Mouse (Mus musculus) frontal cortex, postnatal 14 days (tissue): ENCODE measurements around the gene Map7d2.

Experiments used
- DNase-seq, 2 experiments: peaks; one replicate each; pipeline ENCODE4 v3.0.0; 2022; ENCODE audit warnings: low spot score in 2 of 2

The Map7d2 gene

GRCm38 (mm10) chrX:159509847-159510715, 95.7 kb downstream of the Map7d2 start:
- DNase-seq = no peak

DNA sequence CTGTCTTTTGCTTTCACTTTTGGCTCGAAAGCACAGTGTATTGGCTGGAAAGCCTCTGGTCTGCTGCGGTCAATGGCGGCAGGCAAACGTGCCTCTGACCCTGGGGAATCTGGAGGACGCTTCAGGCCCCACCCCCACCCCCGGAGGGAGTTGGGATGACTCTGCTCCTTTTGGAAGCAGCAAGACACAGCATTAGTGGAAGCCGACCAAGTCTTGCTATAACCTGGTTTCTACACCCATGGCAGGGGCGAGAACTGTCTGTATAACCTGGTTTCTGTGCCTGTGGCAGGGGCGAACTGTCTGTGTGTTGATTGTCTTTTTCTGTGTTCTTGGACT, 96.3 kb downstream of the Map7d2 start:
- no peak for DNase-seq

DNA sequence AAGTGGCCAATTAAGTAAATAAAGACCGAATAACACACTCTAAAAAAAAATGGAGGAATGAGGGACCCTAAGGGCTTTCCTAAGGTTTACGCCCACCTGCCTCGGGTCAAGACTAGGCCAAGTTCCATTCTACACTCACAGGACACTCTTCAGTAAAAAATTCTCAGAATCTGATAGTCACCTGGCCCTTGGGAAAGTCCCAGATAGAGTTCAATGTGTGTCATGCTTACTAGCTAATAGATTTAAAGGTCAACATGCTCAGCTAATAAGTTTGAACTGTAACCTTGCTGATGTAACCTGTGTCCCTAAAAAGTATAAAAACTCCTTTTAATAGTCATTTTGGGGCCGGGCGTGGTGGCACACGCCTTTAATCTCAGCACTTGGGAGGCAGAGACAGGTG, 101.2 kb downstream of the Map7d2 start:
- no peak for DNase-seq

DNA sequence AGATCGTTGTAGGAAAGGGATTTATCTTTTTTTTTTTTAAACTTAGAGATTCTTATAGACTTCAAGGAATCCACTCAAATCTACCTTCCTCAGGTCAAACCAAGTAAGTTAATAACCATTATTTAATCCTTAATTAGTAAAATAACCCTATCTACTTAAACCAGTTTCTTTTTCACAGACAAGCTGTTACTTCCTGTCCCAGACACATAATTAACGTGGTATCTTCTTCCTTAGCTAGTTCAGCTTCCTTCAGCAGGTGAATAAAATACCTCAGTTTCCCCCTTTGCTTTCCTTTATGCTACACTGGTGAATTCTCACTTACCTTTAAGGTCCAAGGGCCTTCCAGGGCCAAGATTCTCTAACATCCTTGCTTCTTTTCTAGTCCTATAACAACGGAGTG, 107.4 kb downstream of the Map7d2 start:
- DNase-seq = no peak

DNA sequence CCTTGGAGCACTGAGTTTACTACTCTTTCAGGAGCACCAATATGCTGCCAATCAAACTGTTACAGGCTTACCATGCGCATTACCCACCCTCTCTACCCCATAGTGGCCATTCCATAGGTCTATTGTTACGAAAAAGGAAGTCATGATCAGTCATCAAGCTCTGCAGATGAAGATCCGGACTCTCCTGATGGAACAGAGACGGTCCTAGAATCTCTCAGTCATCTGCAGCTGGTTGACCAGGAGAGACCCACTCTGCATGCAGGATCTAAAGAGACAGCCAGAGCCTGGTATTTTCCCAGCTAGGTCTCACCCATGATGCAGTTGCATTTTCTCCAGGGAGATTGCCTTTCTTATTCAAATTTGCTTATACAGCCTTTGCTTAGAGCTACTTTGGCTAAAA, 108.3 kb downstream of the Map7d2 start:
- no peak for DNase-seq

- no peak for DNase-seq
These were observed 112.0 kb downstream of the Map7d2 start, which contains the start of gene Bclaf3 for GRCm38 (mm10) chrX:159526388-159526787. Bclaf3 (plus strand) TSS chrX:159526688.

- peak; percentile 92 to 94 for DNase-seq
These were observed 118.0 kb downstream of the Map7d2 start for GRCm38 (mm10) chrX:159532427-159532810.

GRCm38 (mm10) chrX:159532811-159533462, 118.6 kb downstream of the Map7d2 start:
- no peak for DNase-seq

- no peak for DNase-seq
These were observed 127.6 kb downstream of the Map7d2 start for GRCm38 (mm10) chrX:159541936-159542335.

DNA sequence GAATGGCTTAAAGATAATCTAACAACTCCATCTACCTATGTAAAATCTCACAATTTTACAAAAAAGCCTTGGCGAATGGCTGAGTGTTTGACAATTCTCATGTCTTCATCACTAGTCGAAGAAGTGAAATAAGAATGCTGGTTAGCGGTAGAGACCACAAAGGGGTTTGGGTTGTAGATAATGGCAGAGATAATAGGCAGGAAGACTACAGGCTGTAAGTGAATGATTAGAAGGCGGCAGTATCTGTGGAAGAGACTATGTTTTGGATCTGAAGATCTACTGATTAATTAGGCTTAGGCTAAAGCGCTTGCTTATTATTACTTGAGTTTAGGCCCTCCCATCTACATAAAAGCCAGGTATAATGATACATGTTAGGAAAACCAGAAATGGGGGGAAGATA, 132.7 kb downstream of the Map7d2 start:
- DNase-seq = no peak
